Mouse (Mus musculus) heart, embryonic 16.5 days (tissue): ENCODE measurements at regions not wholly inside any gene's neighbourhood (a gene's known extent, or its start where the extent isn't known, plus 50 kb on each side); places are given as distances from the start of the nearest gene placed in this dataset. TPM values are rescaled to one million over a fixed set of nuclear protein-coding genes. Genes with fewer than 3 reads are reported as not detected.

ENCODE experiments used
- ATAC-seq: fragments of 200-750 bp; cut with Nextera tagmentation; replicated peaks from 2 replicates; pipeline ENCODE4 v1.8.0; 2017; ENCODE audit warnings: moderate number of reproducible peaks; ENCODE audit not compliant: insufficient read depth, low FRiP score; ENCODE audit errors: extremely low read depth
- H3K27ac ChIP-seq: fragments of 300-500 bp; sonication (generic); 2 replicates; pipeline ENCODE4 v1.5.1; 2014; ENCODE audit warnings: mild to moderate bottlenecking, low read length, control low read depth, moderate library complexity
- H3K27me3 ChIP-seq: fragments of 300-500 bp; sonication (generic); 2 replicates; pipeline ENCODE4 v1.6.1; 2014; ENCODE audit warnings: low read length, mixed read lengths; ENCODE audit not compliant: control insufficient read depth, insufficient read depth
- H3K36me3 ChIP-seq: fragments of 300-500 bp; sonication (generic); 2 replicates; pipeline ENCODE4 v1.6.1; 2014; ENCODE audit not compliant: control insufficient read depth, insufficient read depth
- H3K4me1 ChIP-seq: fragments of 300-500 bp; sonication (generic); 2 replicates; pipeline ENCODE4 v1.6.1; 2014; ENCODE audit warnings: low read length, mixed read lengths; ENCODE audit not compliant: control insufficient read depth, insufficient read depth
- H3K4me2 ChIP-seq: fragments of 300-500 bp; sonication (generic); 2 replicates; pipeline ENCODE4 v1.6.1; 2014; ENCODE audit warnings: low read depth, mild to moderate bottlenecking, control low read depth, low read length
- H3K4me3 ChIP-seq: fragments of 300-500 bp; sonication (generic); 2 replicates; pipeline ENCODE4 v1.5.1; 2014; ENCODE audit warnings: mild to moderate bottlenecking, control low read depth, low read length
- H3K9ac ChIP-seq: fragments of 300-500 bp; sonication (generic); 2 replicates; pipeline ENCODE4 v1.6.1; 2014; ENCODE audit warnings: low read length, control low read depth
- H3K9me3 ChIP-seq: fragments of 300-500 bp; sonication (generic); replicated peaks from 2 replicates; pipeline ENCODE4 v1.6.1; 2016; ENCODE audit warnings: low read length; ENCODE audit not compliant: control insufficient read depth
- WGBS: fragments of 180-500 bp; shearing (Covaris S2); extraction: QIAGEN DNeasy Blood & Tissue Kit; methylation state at CpG from one replicate; pipeline ENCODE4 v1.1.7; 2014; 5-methylcytosine and 5-hydroxymethylcytosine counted together
- microRNA-seq: library from miRNA; unstranded; fragments of <30 nt; microRNA quantifications from one replicate; pipeline ENCODE4, GENCODE M21; 2017

GRCm38 (mm10) chr1:168501375-168502169 is 69.5 kb upstream of the Pbx1 start:
- H3K9ac ChIP-seq = no peak overlapping the region
- no peaks in the 10 kb centered on the region for H3K9me3 ChIP-seq
- WGBS = 11% methylated on average over 4 of the region's 4 CpGs
- H3K27me3 ChIP-seq = no peaks in the 10 kb centered on the region
- ATAC-seq = no peak; the same call in 1 of the 2 replicates
- H3K4me3 ChIP-seq = no peak overlapping the region
- H3K27ac ChIP-seq = no peak overlapping the region; the same call in 1 of the 2 replicates
- H3K4me2 ChIP-seq = peak overlapping the region; percentile 44; the same call in 1 of the 2 replicates
- H3K36me3 ChIP-seq = no peaks in the 10 kb centered on the region
- H3K4me1 ChIP-seq = 0 out of 2 replicates have a peak, but pooled peaks cover 3% of the 10 kb centered on the region

DNA sequence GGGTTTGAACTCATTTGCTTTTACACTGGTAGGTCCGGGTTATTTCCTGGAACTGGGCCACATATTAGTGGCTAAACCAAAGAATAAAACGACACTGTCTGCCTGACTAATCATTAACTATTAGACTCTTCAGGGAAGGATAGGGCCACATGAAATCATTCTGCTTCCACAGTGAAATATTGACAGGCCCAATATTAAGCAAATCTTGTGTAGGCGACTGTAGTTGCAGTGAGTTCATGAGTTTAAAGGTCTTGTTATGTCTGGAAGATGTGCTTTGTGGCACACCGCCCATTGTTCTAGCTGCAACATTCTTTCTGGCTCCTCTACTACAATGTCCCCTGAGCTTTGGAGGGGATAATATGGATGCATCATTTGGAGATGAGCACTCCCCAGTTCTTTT is 65.7 kb upstream of the Pbx1 start:
- WGBS = 68% methylated on average over 4 of the region's 4 CpGs
- Histone ChIP-seq H3K36me3 (no peaks in the 10 kb centered on the region), H3K9ac (no peak overlapping the region), H3K4me3 (no peak overlapping the region), H3K27me3 (no peaks in the 10 kb centered on the region), H3K4me2 (no peak overlapping the region), H3K27ac (no peak overlapping the region), H3K4me1 (0 out of 2 replicates have a peak, but pooled peaks cover 3% of the 10 kb centered on the region), H3K9me3 (no peaks in the 10 kb centered on the region)
- no peak for ATAC-seq

- H3K9ac ChIP-seq = no peak overlapping the region
- ATAC-seq = no peak
- no peak overlapping the region for H3K4me2 ChIP-seq
- H3K36me3 ChIP-seq = no peaks in the 10 kb centered on the region
- no peaks in the 10 kb centered on the region for H3K4me1 ChIP-seq
- no peaks in the 10 kb centered on the region for H3K27me3 ChIP-seq
- no peak overlapping the region for H3K27ac ChIP-seq
- WGBS = 70% methylated on average over 13 of the region's 13 CpGs
- no peak overlapping the region for H3K4me3 ChIP-seq
- H3K9me3 ChIP-seq = no peaks in the 10 kb centered on the region
These were observed 63.8 kb upstream of the Pbx1 start for GRCm38 (mm10) chr1:168495687-168496527.

DNA sequence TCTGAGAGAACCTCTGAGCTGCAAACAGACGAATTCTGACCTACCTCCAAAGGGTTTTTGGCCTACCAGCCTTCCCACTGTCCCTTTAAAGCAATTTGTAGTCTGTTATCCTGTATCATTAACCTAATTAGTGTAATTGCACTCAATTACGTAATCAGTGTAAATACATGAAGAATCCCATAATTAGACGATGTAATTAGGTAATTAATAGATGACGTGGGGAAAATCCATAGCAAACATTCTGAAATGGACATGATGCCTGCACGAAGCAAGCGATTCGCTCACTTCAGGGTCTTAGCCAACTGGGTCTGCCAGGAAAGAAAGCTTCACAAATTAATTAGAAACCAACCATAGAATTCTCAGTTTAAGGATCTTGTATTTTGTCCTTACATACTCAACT is 55.4 kb upstream of the Pbx1 start:
- 88% methylated on average over 7 of the region's 7 CpGs for WGBS
- Histone ChIP-seq H3K4me2 (no peak overlapping the region), H3K4me3 (no peak overlapping the region), H3K27me3 (no peaks in the 10 kb centered on the region), H3K9ac (no peak overlapping the region), H3K27ac (no peak overlapping the region), H3K9me3 (no peaks in the 10 kb centered on the region), H3K4me1 (no peaks in the 10 kb centered on the region), H3K36me3 (no peaks in the 10 kb centered on the region)
- ATAC-seq = no peak

- no peak overlapping the region for H3K9ac ChIP-seq
- no peak for ATAC-seq
These were observed 51.6 kb upstream of the Pbx1 start for GRCm38 (mm10) chr1:168483651-168484050.

More at GRCm38 (mm10) chr1:168483651-168484050, 51.6 kb upstream of the Pbx1 start:
- no peak overlapping the region for H3K4me2 ChIP-seq
- H3K27ac ChIP-seq = no peak overlapping the region
- no peaks in the 10 kb centered on the region for H3K4me1 ChIP-seq
- H3K27me3 ChIP-seq = no peaks in the 10 kb centered on the region
- H3K9me3 ChIP-seq = no peaks in the 10 kb centered on the region
- WGBS = 53% methylated on average over 13 of the region's 13 CpGs
- H3K4me3 ChIP-seq = no peak overlapping the region
- H3K36me3 ChIP-seq = no peaks in the 10 kb centered on the region

Small RNA genes in the stretch of these regions (microRNA-seq; reads per million reads assigned to microRNA genes)
- gene Mir6348 = not detected
- not detected for gene Mir6354
